Mouse (Mus musculus): ENCODE data around the gene Fkbp3.

DNA sequence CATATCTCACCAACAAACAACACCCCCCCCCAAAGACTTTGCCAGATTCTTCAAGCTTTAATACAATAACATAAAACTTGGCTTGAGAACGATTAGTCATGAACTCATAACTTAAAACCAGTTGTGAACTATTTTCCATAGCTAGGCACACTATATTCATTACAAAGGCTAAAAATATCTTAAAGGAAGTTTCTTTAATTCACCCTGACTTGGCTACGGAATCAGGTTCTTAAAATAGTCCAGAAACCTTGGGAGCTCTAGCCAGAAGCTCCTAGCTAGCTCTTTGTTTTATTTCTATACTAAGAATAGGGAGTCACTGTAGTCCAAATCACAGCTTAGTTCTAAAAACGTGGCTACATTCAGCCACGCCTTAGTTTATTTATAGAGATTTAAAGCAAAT lies 5.4 kb downstream of the Fkbp3 start:
- TF ChIP-seq CTCF (IDR thresholded peaks at IDR 0.05; ENCODE audit: low read depth) = no peak
- TF ChIP-seq EP300 (IDR thresholded peaks at IDR 0.05; ENCODE audit: low read depth) = no peak

Measured in liver, postnatal 0 days (tissue).